Comparison of ENCODE assay signal across 8 mouse cellular contexts in the genomic region with DNA sequence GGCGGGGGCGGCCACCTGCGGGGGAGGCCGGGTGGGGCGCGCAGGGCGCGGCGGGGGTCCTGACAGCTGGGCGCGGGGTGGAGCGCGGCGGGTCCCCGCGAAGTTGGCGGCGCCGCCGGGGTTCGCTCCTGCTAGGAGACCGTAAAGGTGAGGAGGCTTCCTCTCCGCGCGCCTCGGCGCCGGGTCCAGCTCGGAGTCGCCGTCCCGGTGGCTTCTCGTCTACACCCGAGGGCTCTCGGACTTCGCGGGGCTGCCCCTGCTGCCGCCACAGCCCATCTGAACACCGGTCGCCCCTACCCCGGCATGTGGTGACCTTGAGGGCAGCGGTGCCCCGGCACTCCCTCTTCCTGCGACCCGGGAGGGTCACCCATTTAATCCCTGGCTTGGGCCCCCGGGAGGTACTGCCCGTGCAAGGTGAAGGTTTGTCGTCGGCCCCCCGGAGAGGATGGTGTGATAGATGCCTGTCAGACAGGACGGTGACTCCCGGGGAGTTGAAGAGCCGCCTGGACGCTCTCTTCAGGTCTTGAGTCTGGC. TPM values are rescaled to one million over a fixed set of nuclear protein-coding genes. Genes with fewer than 3 reads are reported as not detected.
DNase-seq lines count a peak whose midpoint lies in the region; ATAC-seq and TF ChIP-seq lines count a peak whose summit lies in the region.

No protein-coding gene starts in this region.

- 0 out of 2 replicates have a peak, but pooled peaks have one; percentile 0 for ATAC-seq in lung, embryonic 16.5 days (ENCODE audit: low read depth)

- no peaks in the 10 kb centered on the region for H3K27me3 ChIP-seq in kidney, adult 2 months (replicated peaks; ENCODE audit: control insufficient read depth, insufficient read depth, low read length)
- H3K27me3 ChIP-seq in lung, embryonic 16.5 days (ENCODE audit: control insufficient read depth, insufficient read depth, low read depth, low read length), result no peaks in the 10 kb centered on the region

- H3K4me1 ChIP-seq in kidney, adult 2 months (ENCODE audit: control insufficient read depth, insufficient read depth, low read length), result peaks cover 3% of the 10 kb centered on the region; the same call in 1 of the 2 replicates
- peaks cover 12% of the 10 kb centered on the region for H3K4me1 ChIP-seq in lung, embryonic 16.5 days (replicated peaks; ENCODE audit: control insufficient read depth, insufficient read depth, low read length)

- peak overlapping the region; percentile 71 for H3K4me3 ChIP-seq in kidney, adult 2 months (ENCODE audit: insufficient read depth, low read depth, low read length)
- H3K4me3 ChIP-seq in lung, embryonic 16.5 days (ENCODE audit: low read length), result peak overlapping the region; percentile 97

- peak overlapping the region; percentile 85 for H3K4me2 ChIP-seq in lung, embryonic 16.5 days (ENCODE audit: low read depth, low read length)

- TF ChIP-seq CTCF in kidney, adult 2 months (conservative IDR thresholded peaks at IDR 0.05; ENCODE audit: insufficient read depth, insufficient read length, low read depth, low read length), result no peak

- no peaks in the 10 kb centered on the region for H3K36me3 ChIP-seq in kidney, adult 2 months (ENCODE audit: control insufficient read depth, insufficient read depth, low read length)
- no peaks in the 10 kb centered on the region for H3K36me3 ChIP-seq in lung, embryonic 16.5 days (ENCODE audit: control insufficient read depth, insufficient read depth, low read length)

- WGBS in kidney, adult 2 months, result under 1% methylated on average over 54 of the region's 54 CpGs
- WGBS in lung, embryonic 16.5 days, result under 1% methylated on average over 40 of the region's 54 CpGs

- TF ChIP-seq POLR2A in kidney, adult 2 months (IDR thresholded peaks at IDR 0.05; ENCODE audit: low read depth, low read length), result no peak

- H3K9ac ChIP-seq in lung, embryonic 16.5 days (ENCODE audit: low read length), result peak overlapping the region; percentile 98

- H3K9me3 ChIP-seq in lung, embryonic 16.5 days (ENCODE audit: control insufficient read depth, low read length), result no peaks in the 10 kb centered on the region

- peak; percentile 26 for DNase-seq in retina, embryonic 14.5 days (ENCODE audit: low spot score)
- no peak for DNase-seq in retina, postnatal 1 day
- peak; percentile 79 for DNase-seq in cerebellum, adult 9-11 months
- peak; percentile 96 for DNase-seq in heart, adult 11 months
- peak; percentile 39 for DNase-seq in kidney, adult 2 months
- peak; percentile 45 for DNase-seq in right cerebral cortex, postnatal 14 days
- no peak for DNase-seq in c-Kit-positive CD71-positive TER-119-positive erythroid progenitor cells, embryonic 14.5 days (ENCODE audit: low spot score)

- peak overlapping the region; percentile 2; the same call in 1 of the 2 replicates for H3K27ac ChIP-seq in kidney, adult 2 months (ENCODE audit: insufficient read depth, low read depth, low read length)
- H3K27ac ChIP-seq in lung, embryonic 16.5 days (ENCODE audit: low read length), result peak overlapping the region; percentile 99

RNA-seq across cellular contexts. Expression of a gene that starts 1.3 kb away (rescaled TPM):
- polyA plus RNA-seq in kidney, adult 2 months (2012; rRNA removed), result 12.3 and 13.3 TPM in 2 replicates
- 202 and 205 TPM in 2 replicates for polyA plus RNA-seq in lung, embryonic 16.5 days (2015; fragmentation: Nextera tagmentation; extraction: Ambion mirVana)

Comparison
In these comparisons a context has a peak if more than half of its experiments do, and no peak if none do; other contexts are left out.
1. DNase-seq: peak in retina, embryonic 14.5 days (single experiment), cerebellum, adult 9-11 months (single experiment), heart, adult 11 months (single experiment), kidney, adult 2 months (single experiment) and right cerebral cortex, postnatal 14 days (single experiment); none in retina, postnatal 1 day (single experiment) and c-Kit-positive CD71-positive TER-119-positive erythroid progenitor cells, embryonic 14.5 days (single experiment).
2. RNA of a gene that starts 1.3 kb away (polyA plus RNA-seq): 202 to 205 TPM in lung, embryonic 16.5 days; 12.3 to 13.3 TPM in kidney, adult 2 months; every median in the first group is over 10 times any median in the second.